Mouse (Mus musculus): ENCODE measurements around the gene Baz1a.
A peak's percentile ranks its signal among the peaks of the same experiment; 100 is the strongest.
"Not testable (repeated sequence)": the region's sequence is repeated elsewhere in the genome, so short reads cannot be mapped to it uniquely, and the experiment has no call there.

The Baz1a gene

DNA sequence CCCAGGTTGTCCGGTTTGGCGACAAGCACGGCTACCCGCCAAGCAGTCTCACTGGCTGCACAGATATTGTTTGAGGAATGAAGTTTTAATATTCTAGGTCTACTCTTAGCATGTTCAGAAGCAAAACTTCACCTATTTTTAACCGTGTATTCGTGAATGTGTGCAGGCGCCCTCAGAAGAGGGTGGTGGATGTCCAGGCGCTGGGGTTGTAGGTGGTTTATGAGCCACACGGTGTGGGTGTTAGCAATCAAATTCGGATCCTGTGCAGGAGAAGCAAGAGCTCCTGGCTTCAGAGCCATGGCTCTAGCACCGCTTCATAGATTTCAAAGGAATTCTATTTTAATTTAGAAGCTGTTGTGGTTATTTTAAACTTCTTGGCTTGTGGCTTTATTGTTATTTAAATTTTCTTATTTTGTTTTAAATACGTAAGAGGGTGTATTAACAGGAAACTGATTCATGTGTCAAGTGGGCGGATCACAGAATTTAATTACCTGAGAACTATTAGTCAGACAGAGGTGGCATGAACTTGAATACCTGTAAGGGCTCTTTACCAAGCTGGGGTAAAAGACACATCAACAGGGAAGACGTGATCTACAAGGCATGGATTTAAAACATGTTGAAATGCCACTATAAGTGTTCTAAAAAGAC lies 6.7 kb downstream of the Baz1a start:
- peak in 1 of 2 experiments; percentile 6 for DNase-seq (ENCODE audit: low spot score in 2 of 2)

DNA sequence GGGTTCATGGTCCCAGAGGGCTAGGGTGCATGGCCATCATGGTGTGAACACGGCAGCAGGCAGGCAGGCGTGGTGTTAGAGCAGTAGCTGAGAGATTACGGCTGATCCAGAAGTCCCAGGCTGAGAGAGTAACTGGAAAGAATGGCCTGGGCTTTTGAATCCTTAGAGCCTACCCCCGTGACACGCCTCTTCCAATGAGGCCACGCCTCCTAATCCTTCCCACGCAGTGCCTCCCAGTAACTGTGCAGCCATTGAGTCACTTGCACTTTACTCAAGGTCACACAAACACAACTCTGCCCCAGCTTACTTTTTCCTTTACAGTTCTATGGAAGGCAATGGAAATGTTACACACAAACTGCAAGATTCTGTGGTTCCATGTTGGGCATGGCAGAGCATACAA lies 8.1 kb downstream of the Baz1a start:
- DNase-seq (ENCODE audit: low spot score in 2 of 2), result peak in 1 of 2 experiments; percentile 8

DNA sequence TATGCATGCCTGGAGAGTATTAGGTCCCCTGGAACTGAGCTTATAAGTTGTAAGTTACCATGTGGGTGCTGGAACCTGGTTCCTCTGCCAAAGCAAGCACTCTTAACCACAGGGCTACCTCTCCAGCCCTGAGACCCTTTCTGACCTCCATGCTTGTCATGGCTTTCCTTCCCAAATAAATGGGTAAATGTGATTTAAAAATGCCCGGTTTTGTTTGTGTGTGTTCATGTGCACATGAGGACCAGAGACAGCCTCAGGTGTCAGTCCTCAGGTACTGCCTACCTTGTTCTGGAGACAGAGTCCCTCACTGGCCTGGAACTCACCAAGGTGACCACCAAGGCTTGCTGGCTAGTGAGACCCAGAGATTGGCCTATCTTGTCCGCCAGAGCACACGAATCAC lies 9.8 kb downstream of the Baz1a start:
- peak in 1 of 2 experiments; percentile 9 for DNase-seq (ENCODE audit: low spot score in 2 of 2)

DNA sequence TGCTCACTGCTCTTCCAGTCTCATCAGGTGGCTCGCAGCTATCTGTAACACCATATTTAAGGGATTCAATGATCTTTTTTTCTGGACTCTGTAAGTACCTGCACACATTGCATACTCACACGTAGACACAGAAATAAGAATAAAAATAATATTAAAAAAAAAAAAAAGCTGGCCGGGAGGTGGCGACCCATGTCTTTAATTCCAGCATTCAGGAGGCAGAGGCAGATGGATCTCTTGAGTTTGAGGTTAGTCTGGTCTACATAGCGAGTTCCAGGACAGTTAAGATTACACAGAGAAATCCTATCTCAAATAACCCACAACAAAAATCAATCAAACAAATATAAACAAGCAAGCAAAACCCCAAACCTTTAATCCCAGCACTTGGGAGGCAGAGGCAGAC lies 10.3 kb downstream of the Baz1a start:
- DNase-seq (ENCODE audit: low spot score in 2 of 2), result no peak

DNA sequence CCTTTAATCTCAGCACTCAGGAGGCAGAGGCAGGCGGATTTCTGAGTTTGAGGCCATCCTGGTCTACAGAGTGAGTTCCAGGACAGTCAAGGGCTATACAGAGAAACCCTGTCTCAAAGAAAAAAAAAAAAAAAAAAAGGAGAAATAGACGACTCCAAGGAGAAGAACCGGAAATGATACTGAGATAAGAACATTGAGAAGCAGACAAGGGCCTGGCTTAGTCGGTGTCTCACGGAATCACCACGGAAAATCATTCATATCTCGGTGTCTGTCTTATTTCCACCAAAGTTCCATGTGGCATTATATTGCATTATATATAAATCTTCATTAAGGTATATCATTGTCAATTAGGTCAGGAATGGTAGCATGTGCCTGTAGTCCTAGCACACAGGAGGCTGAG lies 11.6 kb downstream of the Baz1a start:
- DNase-seq (ENCODE audit: low spot score in 2 of 2), result not testable (repeated sequence)

DNA sequence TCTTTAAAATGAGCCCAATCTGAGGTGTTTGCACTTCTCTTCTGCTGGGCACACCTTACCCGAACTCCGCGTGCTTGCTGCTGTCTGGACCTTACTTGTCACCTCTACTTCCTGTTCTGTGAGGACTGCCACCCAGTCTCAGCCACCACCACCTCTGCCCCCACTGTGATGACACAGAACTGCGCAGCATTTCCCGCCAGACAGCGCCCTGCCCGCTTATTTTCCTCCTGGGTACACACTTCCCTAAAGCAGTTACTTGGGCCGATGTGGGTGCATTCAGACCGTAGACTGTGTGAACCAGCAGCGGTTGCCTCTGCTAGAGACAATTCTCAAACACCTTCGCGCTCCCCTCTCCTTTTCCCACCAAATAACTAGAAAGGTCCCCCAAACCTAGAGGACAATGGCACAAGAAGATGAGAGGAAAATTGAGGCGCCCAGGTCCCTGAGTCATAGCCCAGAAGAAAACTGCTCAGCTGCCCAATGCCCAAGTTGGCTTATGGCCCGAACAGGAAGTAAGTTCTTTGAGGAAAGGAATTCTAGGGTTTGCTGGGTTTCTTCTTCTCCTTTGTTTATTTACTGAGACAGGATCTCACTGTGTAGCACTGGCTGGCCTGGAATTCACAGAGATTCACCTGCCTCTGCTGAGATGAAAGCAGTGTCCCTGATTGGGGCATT lies 15.0 kb downstream of the Baz1a start:
- DNase-seq (ENCODE audit: low spot score in 2 of 2), result peak; percentile 50 to 80

DNA sequence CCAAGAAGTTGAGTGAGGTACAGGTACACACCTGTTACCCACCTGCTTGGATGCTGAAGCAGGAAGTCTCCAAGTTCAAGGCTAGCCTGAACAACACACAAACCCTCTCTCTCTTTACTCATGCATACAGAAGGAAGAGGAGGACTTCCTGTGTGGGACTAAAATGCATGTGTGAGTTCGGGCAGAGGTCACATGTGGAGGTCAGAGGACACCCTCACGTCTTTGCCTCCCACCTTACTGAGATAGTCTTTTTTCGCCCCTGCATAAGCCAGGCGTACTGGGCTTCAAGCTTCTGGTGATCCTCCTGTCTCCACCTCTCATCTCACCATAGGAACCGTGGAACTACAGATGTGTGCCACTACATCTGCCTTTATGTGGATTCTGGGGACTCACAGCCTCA lies 15.7 kb downstream of the Baz1a start:
- DNase-seq (ENCODE audit: low spot score in 2 of 2), result peak in 1 of 2 experiments; percentile 15

DNA sequence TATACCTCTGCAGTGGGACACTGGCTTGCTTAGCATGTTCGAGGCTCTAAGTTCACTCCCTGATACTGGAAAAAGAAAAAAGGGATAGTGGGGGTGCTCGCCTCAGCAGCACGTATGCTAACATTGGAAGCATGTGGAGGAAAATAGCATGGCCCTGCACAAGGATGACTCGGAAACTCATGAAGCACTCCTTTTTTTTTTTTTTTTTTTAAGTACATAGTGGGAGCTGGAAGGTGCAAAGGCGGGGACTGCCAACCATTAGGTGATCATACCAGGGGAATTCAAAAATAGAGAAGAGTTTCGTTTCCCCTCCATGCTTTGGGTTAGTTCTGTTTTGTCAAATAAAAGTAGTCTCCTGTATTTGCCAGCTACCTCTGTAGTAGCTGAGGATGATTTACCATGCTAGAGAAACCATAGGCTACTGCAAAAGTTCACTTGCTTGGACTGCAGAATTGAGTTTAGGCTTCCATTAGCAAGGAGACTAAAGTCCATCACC lies 17.1 kb downstream of the Baz1a start:
- peak in 1 of 2 experiments; percentile 16 for DNase-seq (ENCODE audit: low spot score in 2 of 2)

DNA sequence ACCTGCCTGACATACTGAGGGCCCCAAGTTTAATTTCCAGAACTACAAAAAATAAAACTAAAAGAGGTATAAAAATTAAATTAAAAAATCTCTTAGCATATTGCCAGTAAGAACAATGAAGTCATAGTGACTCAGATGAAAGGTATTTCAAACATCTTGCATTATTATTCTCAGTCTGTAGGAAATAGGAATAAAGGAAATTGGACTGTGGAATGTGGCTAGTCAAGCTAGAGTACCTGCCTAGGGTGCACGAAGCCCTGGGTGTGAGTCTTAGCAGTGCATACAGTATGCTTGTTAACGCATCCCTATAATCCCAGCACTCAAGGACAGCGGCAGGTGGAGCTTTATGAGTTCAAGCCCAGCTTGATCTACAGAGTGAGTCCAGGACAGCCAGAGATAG lies 18.2 kb downstream of the Baz1a start:
- peak in 1 of 2 experiments; percentile 10 for DNase-seq (ENCODE audit: low spot score in 2 of 2)

DNA sequence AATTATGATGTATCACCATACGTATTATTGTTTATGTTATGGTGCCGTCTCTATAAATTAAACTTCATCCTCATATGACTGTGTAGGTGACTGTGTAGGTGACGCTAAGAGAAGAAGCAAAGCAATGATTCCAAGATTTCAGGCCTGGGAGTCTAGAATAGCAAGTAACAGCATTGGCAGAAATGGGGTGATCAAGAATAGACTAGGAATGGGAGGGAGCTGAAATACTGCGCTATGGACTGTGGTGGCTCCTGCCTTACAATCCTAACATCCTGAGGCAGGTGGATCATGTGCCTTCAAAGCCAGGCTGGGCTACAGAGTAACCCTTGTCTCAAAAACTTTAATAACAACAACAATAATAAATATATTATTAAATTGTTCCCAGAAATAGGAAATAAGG lies 19.7 kb downstream of the Baz1a start:
- DNase-seq (ENCODE audit: low spot score in 2 of 2), result no peak

DNA sequence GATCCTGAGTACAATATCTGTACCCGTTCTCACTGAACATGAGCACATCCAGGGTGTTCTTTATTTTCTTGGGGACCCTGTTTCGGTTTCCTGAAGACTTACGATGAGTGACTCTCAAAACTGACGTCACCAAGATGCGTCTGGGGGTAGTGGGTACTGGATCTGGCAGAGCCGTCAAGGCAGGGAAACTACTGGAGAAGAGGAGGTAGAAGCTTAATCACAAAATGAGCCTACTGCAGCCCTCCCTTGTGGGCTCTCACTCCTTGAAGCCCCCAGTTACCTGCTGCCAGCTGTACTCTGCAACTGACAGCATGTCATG lies 20.1 kb downstream of the Baz1a start:
- peak in 1 of 2 experiments; percentile 14 for DNase-seq (ENCODE audit: low spot score in 2 of 2)

DNA sequence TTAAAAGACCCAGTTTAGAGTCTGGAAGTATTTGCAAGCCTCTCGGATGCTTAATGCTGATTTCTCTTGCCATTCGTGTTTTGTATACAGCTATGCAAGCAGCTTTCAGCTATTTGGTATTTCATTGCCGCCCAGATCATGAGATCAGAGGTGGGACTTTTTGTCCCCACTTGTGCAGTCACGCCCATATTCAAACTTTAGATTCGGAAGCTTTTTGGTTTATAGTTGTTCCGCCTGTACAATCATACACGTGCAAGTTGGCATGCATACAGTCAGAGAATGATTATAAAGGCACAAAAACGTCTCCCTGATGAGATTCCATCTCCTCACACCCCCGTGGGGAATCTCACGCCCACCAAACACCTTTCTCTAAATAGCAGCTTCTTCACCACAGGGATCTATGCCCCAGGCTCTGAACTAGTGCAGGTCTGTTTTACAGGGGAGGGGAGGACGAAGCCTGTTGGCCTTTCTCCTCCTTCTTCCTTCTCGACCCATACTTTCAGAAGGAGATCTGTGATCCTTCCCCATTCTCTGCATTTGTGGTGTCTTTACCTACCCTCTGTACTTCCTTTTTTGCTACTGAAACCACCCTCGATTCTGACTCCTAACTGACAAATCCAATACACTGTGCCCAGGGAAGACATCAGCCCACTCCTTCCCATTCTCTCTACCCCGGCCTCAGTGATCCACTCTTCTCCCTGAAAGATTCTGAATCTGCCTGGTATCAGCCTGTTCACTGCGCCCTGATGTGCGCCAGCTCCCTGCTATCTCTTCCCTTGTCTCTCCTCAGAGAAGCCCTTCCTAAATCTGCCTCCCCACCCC lies 20.7 kb downstream of the Baz1a start:
- no peak for DNase-seq (ENCODE audit: low spot score in 2 of 2)

DNA sequence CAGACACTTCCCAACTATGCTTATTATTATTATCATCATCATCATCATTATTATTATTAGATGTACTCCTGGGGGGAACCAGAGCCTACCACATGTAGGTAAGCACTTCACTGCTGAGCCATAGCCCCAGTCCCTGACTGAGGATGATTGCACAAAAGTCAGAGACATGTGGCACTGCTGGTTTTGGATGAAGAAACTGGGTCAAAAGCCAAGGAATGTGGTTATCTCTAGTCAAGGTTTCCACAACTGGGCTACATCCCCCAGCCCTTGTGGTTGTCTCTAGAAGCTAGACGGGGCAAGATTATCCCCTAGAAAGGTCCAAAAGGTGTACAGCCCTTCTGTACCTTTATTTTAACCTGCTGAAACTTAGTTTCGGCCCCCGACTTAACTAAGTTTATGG lies 21.3 kb downstream of the Baz1a start:
- no peak for DNase-seq (ENCODE audit: low spot score in 2 of 2)

DNA sequence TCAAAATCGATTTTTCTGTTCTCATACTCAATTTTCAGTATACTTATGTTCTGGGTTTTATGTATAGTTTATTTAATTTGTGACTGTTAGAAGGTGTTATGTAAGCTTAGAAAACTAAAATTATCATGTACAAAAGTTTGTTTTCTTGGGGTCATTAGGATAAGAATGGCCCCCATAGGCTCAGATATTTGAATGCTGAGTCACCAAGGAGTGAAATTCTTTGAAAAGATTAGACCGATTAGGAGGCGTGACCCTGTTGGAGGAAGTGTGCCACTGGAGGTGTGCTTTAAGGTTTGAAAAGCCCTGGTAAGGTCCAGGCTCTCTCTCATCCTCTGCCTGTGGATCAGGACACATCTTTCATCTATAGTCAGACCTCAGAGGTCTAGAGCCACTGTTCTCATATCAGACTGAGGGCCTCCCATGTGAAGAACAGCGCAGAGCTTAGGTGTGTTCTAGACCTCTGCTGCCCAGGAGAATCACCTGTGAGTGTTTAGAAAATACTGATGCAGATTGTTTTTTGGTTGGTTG lies 25.8 kb downstream of the Baz1a start:
- DNase-seq (ENCODE audit: low spot score in 2 of 2), result no peak

DNA sequence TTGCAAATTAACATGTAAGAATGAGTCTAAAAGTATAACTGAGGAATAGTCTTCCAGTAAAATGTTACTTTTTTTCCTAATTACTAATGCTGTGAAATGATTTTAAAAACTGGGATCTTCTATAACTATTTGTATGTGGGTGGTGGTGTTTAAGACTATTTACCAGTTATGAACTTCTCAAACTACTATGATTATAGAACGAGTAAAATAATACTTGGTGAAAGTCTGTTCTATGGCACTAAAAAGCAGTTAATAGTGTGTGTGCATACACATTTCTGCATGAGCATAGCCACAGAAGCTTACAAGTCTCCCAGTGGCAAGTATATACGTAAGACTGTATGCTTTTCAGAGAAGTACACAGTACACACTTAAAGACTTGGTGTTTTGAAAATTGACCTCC lies 27.0 kb downstream of the Baz1a start:
- no peak for DNase-seq (ENCODE audit: low spot score in 2 of 2)

DNA sequence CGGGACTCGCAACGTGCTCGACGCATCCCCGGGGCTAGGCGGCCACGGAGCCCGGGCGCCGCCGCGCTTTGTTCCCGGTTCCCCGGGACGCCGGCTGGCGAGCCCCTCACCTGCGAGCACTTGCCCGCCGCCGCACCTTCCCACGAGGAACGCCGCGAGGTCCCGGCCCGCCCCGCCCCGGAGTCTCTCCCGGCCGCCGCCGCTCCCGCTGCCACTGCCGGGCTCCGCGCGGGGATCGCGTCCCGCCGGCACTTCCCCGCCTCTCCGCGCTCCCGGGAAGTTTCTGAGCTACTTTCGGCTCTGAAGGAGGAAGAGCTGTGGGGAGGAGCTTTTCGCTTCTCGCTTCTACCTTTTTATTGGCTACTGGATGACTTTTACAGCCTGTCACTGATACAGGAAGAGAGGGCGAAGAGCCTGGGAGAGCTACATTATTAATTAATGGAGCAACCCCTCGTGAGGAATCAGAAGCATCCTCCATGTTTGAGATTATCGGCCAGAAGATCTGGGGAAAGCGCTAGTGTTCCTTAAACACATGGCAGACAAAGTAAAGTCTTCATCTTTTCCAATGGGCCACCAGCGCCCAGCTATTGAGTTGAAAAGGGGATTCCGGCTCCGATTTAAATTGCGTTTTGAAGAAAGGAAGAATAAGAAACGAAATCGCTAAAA lies 28.0 kb downstream of the Baz1a start, which contains the start of gene Gm20403:
Gene Gm20403, minus strand, starts transcription at position 478 of the 666 bp plus-strand sequence.
- DNase-seq (ENCODE audit: low spot score in 2 of 2), result peak; percentile 71 to 80

DNA sequence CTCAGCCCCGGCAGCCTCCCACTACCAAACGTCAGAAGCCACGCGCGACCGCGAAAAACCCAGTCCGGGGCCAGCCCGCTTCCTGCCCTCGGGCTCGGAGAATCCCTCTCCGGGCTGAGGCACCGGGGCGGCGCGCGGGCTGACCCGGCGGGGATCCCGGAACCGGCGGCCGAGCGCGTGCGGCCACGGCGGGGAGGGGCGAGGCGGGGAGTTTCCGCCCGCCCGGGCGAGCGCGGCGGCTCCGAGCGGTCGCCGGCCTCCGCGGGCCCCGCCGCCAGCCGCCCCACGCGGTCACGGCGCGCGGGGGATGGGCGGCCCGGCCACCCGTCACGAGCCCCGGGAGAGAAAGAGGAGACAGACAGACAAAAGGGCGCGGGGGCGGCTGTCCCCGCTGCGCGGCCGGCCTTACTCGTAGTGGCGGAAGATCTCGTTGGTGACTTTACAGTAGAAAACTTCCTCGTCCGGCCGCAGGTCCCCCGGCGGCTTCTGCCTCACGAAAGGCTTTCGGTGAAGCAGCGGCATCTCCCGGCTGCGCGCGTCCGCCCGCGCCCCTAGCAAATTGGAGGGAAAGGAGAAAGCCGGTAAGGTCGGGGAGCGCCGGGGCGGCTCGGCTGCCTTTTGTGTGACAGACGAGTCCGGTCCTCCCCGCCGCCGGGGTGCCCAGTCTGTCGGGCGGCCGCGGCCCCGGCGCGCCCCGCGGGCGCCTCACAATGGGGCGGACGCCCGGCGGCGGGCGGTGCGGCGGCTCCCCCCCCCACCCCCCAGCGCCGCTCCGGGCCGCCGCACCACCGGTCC lies 28.7 kb downstream of the Baz1a start:
- peak; percentile 75 to 84 for DNase-seq (ENCODE audit: low spot score in 2 of 2)

DNA sequence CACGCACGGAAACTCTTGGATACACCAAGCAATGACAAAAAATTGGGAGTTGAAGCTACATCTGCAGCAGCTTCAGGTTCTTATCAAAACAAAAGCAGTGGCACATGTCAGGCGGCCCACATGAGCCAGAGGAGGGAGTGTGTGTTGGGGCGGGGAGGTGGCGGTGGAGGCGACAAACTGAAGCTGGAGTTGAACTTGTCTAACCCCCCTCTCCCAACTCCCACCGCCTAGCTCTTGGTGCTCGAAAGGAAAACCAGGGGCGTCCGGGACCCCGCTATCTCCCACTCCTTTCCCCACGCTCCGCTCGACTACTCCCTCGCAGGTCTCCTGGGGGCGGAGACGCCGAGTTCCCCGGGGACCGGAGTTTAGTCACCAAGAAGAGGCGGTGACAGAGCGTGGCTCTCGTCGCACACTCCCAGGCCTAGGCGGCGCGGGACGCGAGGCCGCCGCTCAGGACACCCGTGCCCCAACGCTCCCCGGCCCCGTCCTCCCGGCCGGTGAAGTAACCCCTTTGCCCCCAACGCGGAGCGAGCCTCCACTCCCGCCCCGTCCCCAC lies 29.4 kb downstream of the Baz1a start:
- peak; percentile 80 to 84 for DNase-seq (ENCODE audit: low spot score in 2 of 2)

DNA sequence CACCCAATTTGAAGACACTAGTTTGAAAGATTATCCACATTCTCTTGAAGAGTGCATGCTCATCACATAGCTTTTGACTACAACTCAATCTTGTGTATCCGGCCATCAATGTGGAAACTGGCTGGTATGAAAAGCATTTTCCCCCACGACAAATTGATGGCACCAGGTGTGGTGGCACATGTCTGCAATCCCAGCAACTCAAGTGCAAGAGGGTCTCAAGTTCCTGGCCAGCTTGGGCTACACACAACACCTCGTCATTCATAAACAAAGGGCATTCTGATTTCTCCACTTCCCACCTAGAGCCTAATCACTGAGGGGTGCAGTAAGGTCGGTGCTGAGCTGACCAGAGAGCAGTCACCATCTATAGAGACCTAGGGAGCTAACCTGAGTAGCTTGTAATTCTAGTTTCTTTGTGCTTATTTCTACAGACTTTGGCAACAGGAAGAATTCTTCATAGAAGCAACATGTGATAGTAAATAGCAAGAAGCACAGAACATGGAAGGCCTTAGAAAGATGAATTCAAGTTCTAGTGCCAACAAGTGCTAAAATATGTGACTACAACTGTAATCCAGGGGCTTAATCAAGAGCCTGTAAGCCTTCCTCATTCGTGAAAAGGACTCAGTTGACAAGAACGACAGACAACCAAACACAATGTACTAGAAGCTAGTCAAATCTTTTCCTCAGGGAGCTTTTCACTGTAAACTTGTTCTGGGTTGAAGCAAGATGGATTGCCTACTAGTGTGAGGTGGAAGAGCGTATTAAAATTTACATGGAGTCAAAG lies 31.0 kb downstream of the Baz1a start:
- DNase-seq (ENCODE audit: low spot score in 2 of 2), result no peak

DNA sequence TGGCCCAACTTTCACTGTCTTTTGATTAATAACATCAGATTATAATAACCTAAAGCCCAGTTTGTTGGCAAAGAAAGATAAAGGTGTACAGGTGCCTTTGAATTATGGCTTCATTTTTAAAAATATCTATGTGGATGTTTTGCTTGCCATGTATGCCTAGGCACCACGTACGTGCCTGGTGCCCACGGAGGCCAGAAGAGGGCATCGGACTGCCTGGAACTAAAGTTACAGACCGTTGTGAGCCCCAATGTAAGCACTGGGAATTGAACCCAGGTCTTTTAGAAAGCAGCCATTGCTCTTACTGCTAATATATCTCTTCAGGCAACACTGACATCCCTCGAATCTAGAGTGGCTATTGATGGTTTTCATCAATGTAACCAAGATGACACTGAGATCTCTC lies 32.2 kb downstream of the Baz1a start:
- DNase-seq (ENCODE audit: low spot score in 2 of 2), result peak in 1 of 2 experiments; percentile 27
